Mouse (Mus musculus) subcutaneous adipose tissue, adult 2 months (tissue): Measurements from ENCODE around the gene Olfr1323. TPM values are rescaled to one million over a fixed set of nuclear protein-coding genes. Genes with fewer than 3 reads are reported as not detected.

Source experiments
- polyA plus RNA-seq: library from polyadenylated mRNA; depleted of rRNA; stranded (reverse); fragments of >200 nt; gene quantifications from 2 replicates; pipeline ENCODE4 v1.2.3, GENCODE M21; 2012; ENCODE audit warnings: low replicate concordance; rRNA removed

Olfr1323 gene
- polyA plus RNA-seq: not detected in 2 replicates

GRCm38 (mm10) chrX:50019259-50019658, at the start of gene Olfr1323:
Gene Olfr1323, minus strand, starts transcription at chrX:50019359.

Other genes starting within 250 kb of the Olfr1323 start
- gene Igsf1, start 221.6 kb downstream of the Olfr1323 start, polyA plus RNA-seq: 0.54 and 0.76 TPM in 2 replicates
- gene Olfr1322, start 127.9 kb downstream of the Olfr1323 start, polyA plus RNA-seq: not detected in 2 replicates